Mouse (Mus musculus): ENCODE results near the gene Gtf2f2.

The Gtf2f2 gene

GRCm38 (mm10) chr14:76017785-76018490 lies 7.3 kb upstream of the Gtf2f2 start:
- no peak for TF ChIP-seq GATA4 (IDR thresholded peaks at IDR 0.05; ENCODE audit: insufficient replicate concordance, low read length)

GRCm38 (mm10) chr14:76014331-76014730 lies 3.7 kb upstream of the Gtf2f2 start:
- no peak for TF ChIP-seq GATA4 (IDR thresholded peaks at IDR 0.05; ENCODE audit: insufficient replicate concordance, low read length)

- no peak for TF ChIP-seq GATA4 (IDR thresholded peaks at IDR 0.05; ENCODE audit: insufficient replicate concordance, low read length)
Observed at GRCm38 (mm10) chr14:76011062-76011457, 395 bp upstream of the Gtf2f2 start.

GRCm38 (mm10) chr14:76009185-76009584 lies 1.5 kb downstream of the Gtf2f2 start:
- no peak for TF ChIP-seq GATA4 (IDR thresholded peaks at IDR 0.05; ENCODE audit: insufficient replicate concordance, low read length)

GRCm38 (mm10) chr14:76008174-76008573 lies 2.5 kb downstream of the Gtf2f2 start:
- no peak for TF ChIP-seq GATA4 (IDR thresholded peaks at IDR 0.05; ENCODE audit: insufficient replicate concordance, low read length)

GRCm38 (mm10) chr14:76005011-76005410 lies 5.7 kb downstream of the Gtf2f2 start:
- no peak for TF ChIP-seq GATA4 (IDR thresholded peaks at IDR 0.05; ENCODE audit: insufficient replicate concordance, low read length)

GRCm38 (mm10) chr14:76001781-76002180 lies 8.9 kb downstream of the Gtf2f2 start:
- no peak for TF ChIP-seq GATA4 (IDR thresholded peaks at IDR 0.05; ENCODE audit: insufficient replicate concordance, low read length)

- no peak for TF ChIP-seq GATA4 (IDR thresholded peaks at IDR 0.05; ENCODE audit: insufficient replicate concordance, low read length)
Observed at GRCm38 (mm10) chr14:75998082-75998481, 12.6 kb downstream of the Gtf2f2 start.

- no peak for TF ChIP-seq GATA4 (IDR thresholded peaks at IDR 0.05; ENCODE audit: insufficient replicate concordance, low read length)
Observed at GRCm38 (mm10) chr14:75992371-75992770, 18.3 kb downstream of the Gtf2f2 start.

- no peak for TF ChIP-seq GATA4 (IDR thresholded peaks at IDR 0.05; ENCODE audit: insufficient replicate concordance, low read length)
Observed at GRCm38 (mm10) chr14:75990936-75991335, 19.7 kb downstream of the Gtf2f2 start.

- no peak for TF ChIP-seq GATA4 (IDR thresholded peaks at IDR 0.05; ENCODE audit: insufficient replicate concordance, low read length)
Observed at GRCm38 (mm10) chr14:75989168-75989567, 21.5 kb downstream of the Gtf2f2 start.

GRCm38 (mm10) chr14:75986878-75987483 lies 23.7 kb downstream of the Gtf2f2 start:
- TF ChIP-seq GATA4 (IDR thresholded peaks at IDR 0.05; ENCODE audit: insufficient replicate concordance, low read length): no peak

GRCm38 (mm10) chr14:75985112-75985511 lies 25.6 kb downstream of the Gtf2f2 start:
- TF ChIP-seq GATA4 (IDR thresholded peaks at IDR 0.05; ENCODE audit: insufficient replicate concordance, low read length): no peak

- TF ChIP-seq GATA4 (IDR thresholded peaks at IDR 0.05; ENCODE audit: insufficient replicate concordance, low read length): no peak
Observed at GRCm38 (mm10) chr14:75983891-75984290, 26.8 kb downstream of the Gtf2f2 start.

- TF ChIP-seq GATA4 (IDR thresholded peaks at IDR 0.05; ENCODE audit: insufficient replicate concordance, low read length): no peak
Observed at GRCm38 (mm10) chr14:75981231-75981630, 29.4 kb downstream of the Gtf2f2 start.

- TF ChIP-seq GATA4 (IDR thresholded peaks at IDR 0.05; ENCODE audit: insufficient replicate concordance, low read length): no peak
Observed at GRCm38 (mm10) chr14:75976107-75976506, 34.6 kb downstream of the Gtf2f2 start.

GRCm38 (mm10) chr14:75967291-75967690 lies 43.4 kb downstream of the Gtf2f2 start:
- no peak for TF ChIP-seq GATA4 (IDR thresholded peaks at IDR 0.05; ENCODE audit: insufficient replicate concordance, low read length)
